Mouse (Mus musculus): ENCODE measurements around the gene Shf. TPM values are rescaled to one million over a fixed set of nuclear protein-coding genes. Genes with fewer than 3 reads are reported as not detected.
"Not testable (repeated sequence)": the region's sequence is repeated elsewhere in the genome, so short reads cannot be mapped to it uniquely, and the experiment has no call there.

The Shf gene
- total RNA-seq (2021), result 10 to 100 TPM; 56.6 to 60.0 TPM

GRCm38 (mm10) chr2:122368995-122369739 lies at the start of gene Shf:
Shf (minus strand) TSS chr2:122369162.
- DNase-seq, result peak; percentile 86 to 87

- no peak for DNase-seq
Measured at GRCm38 (mm10) chr2:122408928-122409327, 40.0 kb upstream of the Shf start.

GRCm38 (mm10) chr2:122407607-122408006 lies 38.6 kb upstream of the Shf start:
- no peak for DNase-seq

- DNase-seq, result no peak
Measured at GRCm38 (mm10) chr2:122396150-122396549, 27.2 kb upstream of the Shf start.

GRCm38 (mm10) chr2:122387135-122387534 lies 18.2 kb upstream of the Shf start:
- not testable (repeated sequence) for DNase-seq

GRCm38 (mm10) chr2:122385095-122385494 lies 16.1 kb upstream of the Shf start:
- DNase-seq, result no peak

GRCm38 (mm10) chr2:122382121-122382520 lies 13.2 kb upstream of the Shf start:
- DNase-seq, result no peak

- DNase-seq, result no peak
Measured at GRCm38 (mm10) chr2:122381329-122382103, 12.6 kb upstream of the Shf start.

- DNase-seq, result peak in 1 of 2 experiments; percentile 63
Measured at GRCm38 (mm10) chr2:122380768-122381311, 11.9 kb upstream of the Shf start.

GRCm38 (mm10) chr2:122379292-122379650 lies 10.3 kb upstream of the Shf start:
- no peak for DNase-seq

GRCm38 (mm10) chr2:122378421-122379291 lies 9.7 kb upstream of the Shf start:
- no peak for DNase-seq

GRCm38 (mm10) chr2:122377751-122378246 lies 8.8 kb upstream of the Shf start:
- DNase-seq, result peak; percentile 78 to 80

GRCm38 (mm10) chr2:122377215-122377674 lies 8.3 kb upstream of the Shf start:
- peak; percentile 97 to 98 for DNase-seq

- DNase-seq, result no peak
Measured at GRCm38 (mm10) chr2:122376041-122376561, 7.1 kb upstream of the Shf start.

GRCm38 (mm10) chr2:122375391-122375991 lies 6.5 kb upstream of the Shf start:
- peak; percentile 94 to 95 for DNase-seq

- DNase-seq, result no peak
Measured at GRCm38 (mm10) chr2:122374666-122375331, 5.8 kb upstream of the Shf start.

GRCm38 (mm10) chr2:122374012-122374411 lies 5.0 kb upstream of the Shf start:
- no peak for DNase-seq

GRCm38 (mm10) chr2:122372541-122372940 lies 3.6 kb upstream of the Shf start:
- DNase-seq, result no peak

- no peak for DNase-seq
Measured at GRCm38 (mm10) chr2:122372067-122372466, 3.1 kb upstream of the Shf start.

- DNase-seq, result no peak
Measured at GRCm38 (mm10) chr2:122370101-122370750, 1.3 kb upstream of the Shf start.
